Mouse (Mus musculus) heart, postnatal 0 days (tissue): ENCODE measurements at regions not wholly inside any gene's neighbourhood (a gene's known extent, or its start where the extent isn't known, plus 50 kb on each side); places are given as distances from the start of the nearest gene placed in this dataset.

Experiments
- CTCF ChIP-seq: IDR thresholded peaks from 2 replicates; pipeline ENCODE4 v1.5.1; 2016; ENCODE audit warnings: antibody characterized with exemption, control low read depth, low read depth
- EP300 ChIP-seq: IDR thresholded peaks from 2 replicates; pipeline ENCODE4 v1.6.1; 2016; ENCODE audit warnings: antibody characterized with exemption, low read depth

DNA sequence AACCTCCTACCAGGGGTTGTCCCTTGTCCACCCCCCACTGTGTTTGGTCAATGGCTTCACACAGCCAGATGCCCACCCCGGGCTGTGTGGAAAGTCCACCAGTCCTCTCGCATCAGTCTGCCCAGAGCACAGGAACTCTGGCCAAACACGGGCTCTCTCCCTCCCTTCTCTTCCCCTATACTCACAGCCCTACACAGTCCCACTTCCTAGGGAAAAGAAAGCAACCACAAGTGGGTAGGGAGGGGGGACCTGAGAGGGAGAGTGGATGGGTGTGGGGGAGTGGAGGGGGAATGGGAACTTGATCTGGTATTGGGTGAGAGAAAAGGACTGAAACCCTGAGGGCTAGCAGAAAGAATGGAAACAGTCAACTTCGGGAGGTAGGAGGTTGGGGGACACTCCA is 497.8 kb upstream of the Pfkp start:
- TF ChIP-seq EP300, result no peak
- no peak for TF ChIP-seq CTCF
